In the genomic region with DNA sequence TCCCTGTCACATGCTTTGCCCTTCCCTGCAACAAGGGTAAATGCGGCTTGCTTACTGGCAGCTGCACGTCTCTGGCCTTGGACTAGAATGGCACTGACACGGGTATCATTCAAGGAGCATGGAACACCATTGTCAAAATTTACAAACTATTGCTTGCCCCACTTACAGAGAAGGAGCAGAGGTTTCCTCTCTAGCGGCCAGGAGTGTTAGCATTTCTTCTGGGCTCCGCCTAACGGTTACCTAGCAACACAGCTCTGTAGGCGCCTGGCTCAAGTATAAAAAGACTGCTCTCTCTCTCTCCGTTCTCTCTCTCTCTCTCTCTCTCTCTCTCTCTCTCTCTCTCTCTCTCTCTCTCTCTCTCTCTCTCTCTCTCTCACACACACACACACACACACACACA, we compare ENCODE assay signal across 11 mouse cellular contexts. TPM values are rescaled to one million over a fixed set of nuclear protein-coding genes. Genes with fewer than 3 reads are reported as not detected.
A peak's percentile ranks its signal among the peaks of the same experiment; 100 is the strongest.
DNase-seq lines count a peak whose midpoint lies in the region; ATAC-seq and TF ChIP-seq lines count a peak whose summit lies in the region.
"Had no signal": no experiment of that assay in that cellular context is flagged by ENCODE, and none has a peak within 500 bp of the region (broad histone marks: within the 10 kb centered on the region; RNA-seq: fewer than 3 reads in every experiment).

No protein-coding gene starts in this region.

- ATAC-seq in CD4-positive, CD25-positive, alpha-beta regulatory T cell, adult 4 months, result no peak
- ATAC-seq in kidney, postnatal 0 days (replicated peaks; ENCODE audit: low FRiP score, low read depth), result no peak
- no peak for ATAC-seq in megakaryocyte-erythroid progenitor cell, adult 5-6 weeks (replicated peaks; ENCODE audit: low FRiP score, low TSS enrichment, poor library complexity, severe bottlenecking)

- H3K4me1 ChIP-seq in kidney, postnatal 0 days (replicated peaks; ENCODE audit: insufficient read depth, low read length), result no peaks in the 10 kb centered on the region

- 15% methylated on average over 8 of the region's 8 CpGs for WGBS in kidney, postnatal 0 days

- H3K9ac ChIP-seq in kidney, postnatal 0 days (ENCODE audit: low read depth, low read length), result no peak overlapping the region
- H3K9ac ChIP-seq: limb, embryonic 13.5 days had no signal

- H3K27me3 ChIP-seq in kidney, postnatal 0 days (ENCODE audit: insufficient read depth, low read length), result no peaks in the 10 kb centered on the region
- H3K27me3 ChIP-seq: limb, embryonic 13.5 days had no signal

- H3K4me2 ChIP-seq in kidney, postnatal 0 days (ENCODE audit: low read length), result no peak overlapping the region

- H3K36me3 ChIP-seq in kidney, postnatal 0 days (ENCODE audit: insufficient read depth, low read length), result no peaks in the 10 kb centered on the region
- H3K36me3 ChIP-seq: limb, embryonic 13.5 days had no signal

- peak; percentile 63 for DNase-seq in CD4-positive, CD25-positive, alpha-beta regulatory T cell, adult 2 months (ENCODE audit: low read depth, low spot score)
- DNase-seq in kidney, postnatal 0 days (ENCODE audit: low spot score), result peak; percentile 71
- no peak for DNase-seq in kidney, adult 8-10 months
- DNase-seq in brain, adult 2 months (ENCODE audit: low read depth, low spot score), result peak; percentile 79
- peak; percentile 38 for DNase-seq in lung, postnatal 14 days
- DNase-seq in gastrocnemius, postnatal 4 days (ENCODE audit: low spot score in 2 of 2), result no peak

- H3K27ac ChIP-seq in kidney, postnatal 0 days, result no peak overlapping the region
- H3K27ac ChIP-seq: limb, embryonic 13.5 days had no signal

- no peak for TF ChIP-seq CTCF in kidney, postnatal 0 days (IDR thresholded peaks at IDR 0.05; ENCODE audit: low read depth)

- no peaks in the 10 kb centered on the region for H3K9me3 ChIP-seq in kidney, postnatal 0 days (replicated peaks; ENCODE audit: low read length)
- H3K9me3 ChIP-seq: limb, embryonic 13.5 days had no signal

- no peak overlapping the region for H3K4me3 ChIP-seq in kidney, postnatal 0 days (replicated peaks; ENCODE audit: low read depth, low read length)
- H3K4me3 ChIP-seq: limb, embryonic 13.5 days; myocyte had no signal

RNA-seq across cellular contexts. Expression of a gene that starts 3.5 kb away (rescaled TPM):
- 1 to 10 TPM in 1 of 2 experiments, under 1 TPM in 1; 0.30 to 2.4 TPM for polyA plus RNA-seq in CD4-positive, CD25-positive, alpha-beta regulatory T cell, adult 4 months (2017; shearing (Covaris generic))
- 22.7 and 24.4 TPM in 2 replicates for polyA plus RNA-seq in kidney, postnatal 0 days (2015; fragmentation: Nextera tagmentation; extraction: Ambion mirVana)
- total RNA-seq in megakaryocyte-erythroid progenitor cell, adult 5-6 weeks (2014; fragmentation: Nextera tagmentation), result 27.7 and 41.0 TPM in 2 replicates
- 18.2 and 24.1 TPM in 2 replicates for total RNA-seq in megakaryocyte-erythroid progenitor cell, adult 5-6 weeks (2017)
- 1 to 10 TPM; 4.4 to 4.9 TPM for total RNA-seq in gastrocnemius, postnatal 4 days (2021)

RNA-seq across cellular contexts. Expression of a gene that starts 8.9 kb away (rescaled TPM):
- polyA plus RNA-seq in CD4-positive, CD25-positive, alpha-beta regulatory T cell, adult 4 months (2017; shearing (Covaris generic)), result 1 to 10 TPM; 2.2 to 2.3 TPM
- polyA plus RNA-seq in kidney, postnatal 0 days (2015; fragmentation: Nextera tagmentation; extraction: Ambion mirVana), result 0.70 and 0.86 TPM in 2 replicates
- total RNA-seq in megakaryocyte-erythroid progenitor cell, adult 5-6 weeks (2014; fragmentation: Nextera tagmentation), result not detected in 2 replicates
- total RNA-seq in megakaryocyte-erythroid progenitor cell, adult 5-6 weeks (2017), result not detected in 2 replicates
- total RNA-seq in gastrocnemius, postnatal 4 days (2021), result 10 to 100 TPM in 1 of 2 experiments, 1 to 10 TPM in 1; 7.5 to 10.2 TPM
- total RNA-seq: common myeloid progenitor, adult 5-6 weeks had no signal

RNA-seq across cellular contexts. Expression of a gene that starts 49.6 kb away (rescaled TPM):
- polyA plus RNA-seq in CD4-positive, CD25-positive, alpha-beta regulatory T cell, adult 4 months (2017; shearing (Covaris generic)), result under 1 TPM; 0.19 TPM
- polyA plus RNA-seq in kidney, postnatal 0 days (2015; fragmentation: Nextera tagmentation; extraction: Ambion mirVana), result 0.48 and 0.82 TPM in 2 replicates
- not detected in 2 replicates for total RNA-seq in megakaryocyte-erythroid progenitor cell, adult 5-6 weeks (2014; fragmentation: Nextera tagmentation)
- total RNA-seq in megakaryocyte-erythroid progenitor cell, adult 5-6 weeks (2017), result not detected in 2 replicates
- total RNA-seq in gastrocnemius, postnatal 4 days (2021), result under 1 TPM; 0.44 to 0.54 TPM
- total RNA-seq: common myeloid progenitor, adult 5-6 weeks had no signal

Comparison
In these comparisons a context has a peak if more than half of its experiments do, and no peak if none do; other contexts are left out.
1. DNase-seq: peak in CD4-positive, CD25-positive, alpha-beta regulatory T cell, adult 2 months (single experiment), kidney, postnatal 0 days (single experiment), brain, adult 2 months (single experiment) and lung, postnatal 14 days (single experiment); none in kidney, adult 8-10 months (0 of 2) and gastrocnemius, postnatal 4 days (0 of 2).
2. RNA of a gene that starts 8.9 kb away (total RNA-seq): 7.5 to 10.2 TPM in gastrocnemius, postnatal 4 days; not detected in megakaryocyte-erythroid progenitor cell, adult 5-6 weeks; every median in the first group is over 4 times any median in the second.